Mouse (Mus musculus): ENCODE measurements around the gene Rapgef2. TPM values are rescaled to one million over a fixed set of nuclear protein-coding genes. Genes with fewer than 3 reads are reported as not detected.

Gene Rapgef2
- polyA plus RNA-seq, 1 experiment from 2014 or later = 2.4 TPM

DNA sequence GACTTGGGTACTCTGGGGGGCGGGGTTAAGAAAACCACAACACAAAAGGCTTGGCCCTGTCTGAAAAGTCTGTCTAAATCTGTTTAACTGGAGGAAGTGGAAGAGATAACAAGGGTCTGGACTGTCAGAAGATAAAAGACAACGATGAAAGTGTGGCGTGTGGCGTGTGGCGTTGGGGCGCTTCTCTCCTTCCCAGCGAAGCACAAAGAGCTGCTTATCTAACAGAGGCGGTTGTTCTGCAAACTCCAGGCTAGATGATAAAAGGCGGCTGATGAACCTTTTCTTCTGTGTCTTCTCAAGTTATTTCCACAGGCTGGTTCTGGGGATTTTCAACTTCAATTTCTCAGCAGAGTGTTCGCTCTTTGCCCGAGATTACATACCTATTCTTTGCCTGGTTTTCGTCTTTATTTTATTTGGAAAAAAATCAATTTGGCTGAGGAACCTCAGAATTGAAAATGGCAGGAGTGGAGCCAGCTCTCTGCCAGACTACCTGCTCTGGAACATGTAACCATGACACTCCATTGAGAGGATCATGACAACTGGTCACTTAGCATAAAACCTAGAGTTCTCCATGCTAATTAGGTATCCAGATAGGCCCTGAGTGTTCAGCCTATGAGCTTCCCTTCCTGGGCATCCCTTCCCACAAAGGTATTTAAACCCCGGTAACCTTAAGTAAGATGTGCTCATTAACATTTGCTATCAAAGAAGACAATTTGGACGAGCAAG, 258.0 kb downstream of the Rapgef2 start:
- DNase-seq (ENCODE audit: low spot score) = no peak
- TF ChIP-seq EP300 (optimal IDR thresholded peaks at IDR 0.05) = no peak
- TF ChIP-seq CTCF (IDR thresholded peaks at IDR 0.05; ENCODE audit: low read depth) = no peak
- no peak for ATAC-seq (ENCODE audit: low FRiP score, low TSS enrichment)

DNA sequence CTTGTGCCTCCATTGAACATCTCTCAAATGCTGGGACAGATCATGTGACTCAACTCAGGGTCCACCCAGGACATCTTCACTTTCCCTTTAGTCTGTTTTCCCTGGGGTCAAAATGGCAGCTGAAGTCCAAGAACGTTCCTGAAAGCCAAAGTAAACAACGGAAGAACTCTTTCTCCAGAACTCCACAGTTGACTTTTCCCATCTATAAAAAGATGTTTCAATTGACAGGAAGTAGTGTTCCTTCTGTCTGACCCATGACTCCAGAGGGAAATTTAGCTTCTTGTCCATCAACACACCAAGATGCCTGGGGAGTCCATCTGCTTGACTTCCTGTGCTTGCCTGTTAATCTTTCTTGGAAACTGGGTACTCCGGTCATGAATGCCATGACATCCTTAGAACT, 260.3 kb downstream of the Rapgef2 start:
- H3K4me1 ChIP-seq (replicated peaks; ENCODE audit: control insufficient read depth, insufficient read depth) = no peaks in the 10 kb centered on the region
- no peak for ATAC-seq (ENCODE audit: low FRiP score, low TSS enrichment)
- H3K27ac ChIP-seq (replicated peaks) = no peak overlapping the region
- no peak for DNase-seq (ENCODE audit: low spot score)
- H3K27me3 ChIP-seq (ENCODE audit: control insufficient read depth, insufficient read depth, low read length) = no peaks in the 10 kb centered on the region
- no peak overlapping the region for H3K9ac ChIP-seq (ENCODE audit: low read length)
- WGBS = 56% methylated on average over 3 of the region's 3 CpGs
- no peaks in the 10 kb centered on the region for H3K9me3 ChIP-seq (ENCODE audit: control insufficient read depth, low read length)
- TF ChIP-seq EP300 (optimal IDR thresholded peaks at IDR 0.05) (no peak), CTCF (IDR thresholded peaks at IDR 0.05; ENCODE audit: low read depth) (no peak)
- no peak overlapping the region for H3K4me3 ChIP-seq (ENCODE audit: low read depth, low read length)
- H3K36me3 ChIP-seq (ENCODE audit: control insufficient read depth, insufficient read depth, low read length) = no peaks in the 10 kb centered on the region
- H3K4me2 ChIP-seq (replicated peaks; ENCODE audit: low read depth) = no peak overlapping the region

More for the DNA sequence above, 258.0 kb downstream of the Rapgef2 start:
- Histone ChIP-seq H3K4me2 (replicated peaks; ENCODE audit: low read depth) (no peak overlapping the region), H3K9me3 (ENCODE audit: control insufficient read depth, low read length) (no peaks in the 10 kb centered on the region), H3K36me3 (ENCODE audit: control insufficient read depth, insufficient read depth, low read length) (no peaks in the 10 kb centered on the region), H3K4me1 (replicated peaks; ENCODE audit: control insufficient read depth, insufficient read depth) (no peaks in the 10 kb centered on the region), H3K27ac (replicated peaks) (no peak overlapping the region), H3K9ac (ENCODE audit: low read length) (no peak overlapping the region), H3K4me3 (ENCODE audit: low read depth, low read length) (no peak overlapping the region), H3K27me3 (ENCODE audit: control insufficient read depth, insufficient read depth, low read length) (no peaks in the 10 kb centered on the region)
- 51% methylated on average over 14 of the region's 14 CpGs for WGBS

DNA sequence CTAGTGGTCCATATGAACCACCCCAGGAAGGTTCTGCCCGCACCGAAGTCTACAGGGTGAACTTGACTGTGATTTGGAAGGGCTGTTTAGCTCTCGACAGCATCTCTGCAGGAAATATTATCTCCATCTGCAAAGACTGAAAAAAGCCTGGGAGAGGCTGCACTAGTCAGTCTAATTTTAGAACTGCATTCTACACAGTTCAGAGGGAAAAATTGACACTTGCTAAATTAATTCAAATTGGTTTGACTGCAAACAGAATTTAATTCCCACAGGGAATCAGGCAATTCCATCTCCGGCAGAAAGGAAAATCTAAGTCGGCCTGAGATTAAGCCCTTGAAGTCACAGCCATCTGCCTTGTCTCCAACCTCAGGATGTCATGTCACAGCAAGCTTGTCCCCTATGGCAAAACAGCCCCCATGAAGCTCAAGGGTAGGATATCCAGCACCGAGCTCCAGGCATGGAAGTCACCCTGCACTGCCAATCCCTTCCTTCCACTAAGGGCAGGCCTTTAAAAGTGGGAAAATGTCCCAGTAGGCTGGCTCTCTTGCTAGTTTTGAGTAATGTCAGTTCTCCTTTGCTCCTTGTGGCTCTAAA, 262.5 kb downstream of the Rapgef2 start:
- H3K4me3 ChIP-seq (ENCODE audit: low read depth, low read length) = no peak overlapping the region
- no peak overlapping the region for H3K27ac ChIP-seq (replicated peaks)
- no peaks in the 10 kb centered on the region for H3K36me3 ChIP-seq (ENCODE audit: control insufficient read depth, insufficient read depth, low read length)
- H3K9ac ChIP-seq (ENCODE audit: low read length) = no peak overlapping the region
- ATAC-seq (ENCODE audit: low FRiP score, low TSS enrichment) (no peak), DNase-seq (ENCODE audit: low spot score) (no peak)
- WGBS = 67% methylated on average over 6 of the region's 6 CpGs
- no peaks in the 10 kb centered on the region for H3K4me1 ChIP-seq (replicated peaks; ENCODE audit: control insufficient read depth, insufficient read depth)
- H3K4me2 ChIP-seq (replicated peaks; ENCODE audit: low read depth) = no peak overlapping the region
- no peaks in the 10 kb centered on the region for H3K27me3 ChIP-seq (ENCODE audit: control insufficient read depth, insufficient read depth, low read length)
- no peaks in the 10 kb centered on the region for H3K9me3 ChIP-seq (ENCODE audit: control insufficient read depth, low read length)
- TF ChIP-seq EP300 (optimal IDR thresholded peaks at IDR 0.05) (no peak), CTCF (IDR thresholded peaks at IDR 0.05; ENCODE audit: low read depth) (no peak)

DNA sequence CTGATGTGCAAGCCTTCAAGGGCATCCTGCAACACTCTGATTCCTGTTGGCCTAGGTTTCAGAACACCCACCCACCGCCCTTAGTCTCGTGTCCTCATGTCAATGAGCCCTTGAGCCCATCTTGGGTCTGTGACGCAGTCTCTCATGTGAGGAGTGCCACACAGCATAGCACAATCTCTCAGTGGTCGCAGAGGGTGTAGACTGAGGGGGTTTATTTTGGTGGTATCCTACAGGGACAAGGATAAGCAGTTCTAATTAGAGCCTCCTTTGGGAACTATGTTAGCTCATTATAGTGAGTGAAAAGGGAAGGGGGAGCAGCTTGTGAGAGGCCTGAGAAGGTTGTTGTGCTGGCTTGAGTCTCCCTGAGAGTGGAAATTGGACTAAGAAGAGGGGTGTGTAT, 263.6 kb downstream of the Rapgef2 start:
- WGBS = 88% methylated on average over 4 of the region's 4 CpGs
- Histone ChIP-seq H3K9ac (ENCODE audit: low read length) (no peak overlapping the region), H3K27ac (replicated peaks) (no peak overlapping the region), H3K4me1 (replicated peaks; ENCODE audit: control insufficient read depth, insufficient read depth) (no peaks in the 10 kb centered on the region), H3K27me3 (ENCODE audit: control insufficient read depth, insufficient read depth, low read length) (no peaks in the 10 kb centered on the region), H3K36me3 (ENCODE audit: control insufficient read depth, insufficient read depth, low read length) (no peaks in the 10 kb centered on the region), H3K9me3 (ENCODE audit: control insufficient read depth, low read length) (no peaks in the 10 kb centered on the region), H3K4me3 (ENCODE audit: low read depth, low read length) (no peak overlapping the region), H3K4me2 (replicated peaks; ENCODE audit: low read depth) (no peak overlapping the region)
- ATAC-seq (ENCODE audit: low FRiP score, low TSS enrichment) (no peak), DNase-seq (ENCODE audit: low spot score) (no peak)
- TF ChIP-seq EP300 (optimal IDR thresholded peaks at IDR 0.05) = no peak
- TF ChIP-seq CTCF (IDR thresholded peaks at IDR 0.05; ENCODE audit: low read depth) = no peak

DNA sequence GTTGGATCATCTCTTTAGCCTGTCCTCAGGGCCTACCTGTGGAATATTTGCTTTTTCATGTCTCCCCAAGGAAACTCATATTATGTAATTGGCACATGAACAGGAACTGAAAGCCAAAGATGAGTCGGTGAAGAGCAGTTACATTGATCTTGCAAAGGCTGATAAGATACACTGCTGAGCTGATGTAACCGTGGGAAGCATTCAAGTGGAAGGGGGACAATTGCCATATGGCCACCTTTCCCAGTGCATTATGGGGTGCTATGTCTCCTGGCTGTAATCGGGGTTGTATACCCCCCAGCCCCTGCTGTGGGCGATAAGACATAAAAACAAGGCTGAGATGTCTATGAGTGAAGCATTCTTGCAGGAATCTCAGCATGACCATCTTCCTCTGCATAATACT, 268.9 kb downstream of the Rapgef2 start:
- no peaks in the 10 kb centered on the region for H3K4me1 ChIP-seq (replicated peaks; ENCODE audit: control insufficient read depth, insufficient read depth)
- WGBS = 83% methylated on average over 4 of the region's 4 CpGs
- H3K27ac ChIP-seq (replicated peaks) = no peak overlapping the region
- no peaks in the 10 kb centered on the region for H3K9me3 ChIP-seq (ENCODE audit: control insufficient read depth, low read length)
- H3K4me2 ChIP-seq (replicated peaks; ENCODE audit: low read depth) = no peak overlapping the region
- ATAC-seq (ENCODE audit: low FRiP score, low TSS enrichment) (no peak), DNase-seq (ENCODE audit: low spot score) (no peak)
- no peaks in the 10 kb centered on the region for H3K27me3 ChIP-seq (ENCODE audit: control insufficient read depth, insufficient read depth, low read length)
- H3K9ac ChIP-seq (ENCODE audit: low read length) = no peak overlapping the region
- H3K36me3 ChIP-seq (ENCODE audit: control insufficient read depth, insufficient read depth, low read length) = no peaks in the 10 kb centered on the region
- TF ChIP-seq CTCF (IDR thresholded peaks at IDR 0.05; ENCODE audit: low read depth) (no peak), EP300 (optimal IDR thresholded peaks at IDR 0.05) (no peak)
- H3K4me3 ChIP-seq (ENCODE audit: low read depth, low read length) = no peak overlapping the region

DNA sequence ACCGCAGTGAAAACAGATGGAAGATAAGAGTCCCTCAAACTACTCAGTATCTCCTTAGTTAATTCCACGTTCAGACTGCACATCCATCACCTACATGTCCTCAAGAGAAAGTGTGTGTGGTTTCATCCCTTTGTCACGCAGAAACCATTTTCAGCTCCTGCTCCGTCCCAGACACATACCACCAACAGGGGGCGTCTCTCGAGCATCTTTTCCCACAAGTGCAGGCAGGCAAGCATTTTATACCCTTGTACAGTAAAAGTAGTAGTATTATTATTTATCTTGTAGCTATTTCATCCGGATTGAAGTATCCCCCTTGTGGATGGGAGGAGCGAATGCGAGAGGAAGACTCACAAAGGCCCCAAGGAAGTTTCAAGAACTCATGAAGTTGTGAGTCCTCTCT, 269.5 kb downstream of the Rapgef2 start:
- no peaks in the 10 kb centered on the region for H3K27me3 ChIP-seq (ENCODE audit: control insufficient read depth, insufficient read depth, low read length)
- DNase-seq (ENCODE audit: low spot score) (no peak), ATAC-seq (ENCODE audit: low FRiP score, low TSS enrichment) (no peak)
- H3K4me2 ChIP-seq (replicated peaks; ENCODE audit: low read depth) = no peak overlapping the region
- WGBS = 82% methylated on average over 9 of the region's 9 CpGs
- no peaks in the 10 kb centered on the region for H3K4me1 ChIP-seq (replicated peaks; ENCODE audit: control insufficient read depth, insufficient read depth)
- H3K27ac ChIP-seq (replicated peaks) = no peak overlapping the region
- no peak overlapping the region for H3K9ac ChIP-seq (ENCODE audit: low read length)
- H3K9me3 ChIP-seq (ENCODE audit: control insufficient read depth, low read length) = no peaks in the 10 kb centered on the region
- no peak overlapping the region for H3K4me3 ChIP-seq (ENCODE audit: low read depth, low read length)
- TF ChIP-seq EP300 (optimal IDR thresholded peaks at IDR 0.05) (no peak), CTCF (IDR thresholded peaks at IDR 0.05; ENCODE audit: low read depth) (no peak)
- H3K36me3 ChIP-seq (ENCODE audit: control insufficient read depth, insufficient read depth, low read length) = no peaks in the 10 kb centered on the region

All from stomach, postnatal 0 days (tissue).